In the genomic region with DNA sequence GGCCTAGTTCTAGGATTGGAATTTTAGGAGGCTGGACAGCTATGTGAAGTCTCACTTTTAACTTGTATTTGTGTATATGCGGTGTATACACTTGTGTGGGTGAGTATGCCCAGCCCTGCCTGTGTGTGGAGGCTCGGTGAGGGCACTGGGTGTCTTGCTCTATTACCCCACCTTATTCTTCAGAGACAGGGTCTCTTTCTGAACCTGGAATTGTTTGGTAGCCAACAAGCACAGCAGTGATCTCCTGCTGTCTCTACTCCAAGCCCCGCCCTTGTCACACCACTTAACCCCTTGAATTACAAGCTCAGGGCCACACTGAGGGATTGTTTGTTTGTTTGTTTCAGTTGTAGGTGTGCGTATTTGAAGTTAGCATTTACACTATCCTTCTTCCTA, we compare ENCODE assay signal across 8 mouse cellular contexts. TPM values are rescaled to one million over a fixed set of nuclear protein-coding genes. Genes with fewer than 3 reads are reported as not detected.
DNase-seq lines count a peak whose midpoint lies in the region; ATAC-seq and TF ChIP-seq lines count a peak whose summit lies in the region.

No protein-coding gene starts in this region.

- no peak for ATAC-seq in kidney, embryonic 15.5 days (replicated peaks; ENCODE audit: low FRiP score)
- ATAC-seq in hindbrain, embryonic 15.5 days (ENCODE audit: low FRiP score, low read depth) = peak; percentile 23; the same call in 1 of the 2 replicates
- peak; percentile 27 for ATAC-seq in megakaryocyte-erythroid progenitor cell, adult 5-6 weeks (replicated peaks; ENCODE audit: low FRiP score, low TSS enrichment, poor library complexity, severe bottlenecking)
- ATAC-seq in frontal cortex, adult (ENCODE audit: low TSS enrichment) = no peak

- no peak for DNase-seq in kidney, adult 8-10 months
- DNase-seq in gastrocnemius, adult 18-20 months (ENCODE audit: low spot score) = no peak
- DNase-seq in layer of hippocampus, adult 18-20 months (ENCODE audit: low spot score in 2 of 2) = no peak

- peak overlapping the region; percentile 55 for H3K4me3 ChIP-seq in kidney, embryonic 15.5 days (replicated peaks)
- peak overlapping the region; percentile 85 for H3K4me3 ChIP-seq in bone marrow, adult 2 months (replicated peaks; ENCODE audit: control insufficient read depth, low read depth, low read length)
- peak overlapping the region; percentile 46 for H3K4me3 ChIP-seq in hindbrain, embryonic 15.5 days

- peak overlapping the region; percentile 96 for H3K4me2 ChIP-seq in kidney, embryonic 15.5 days
- H3K4me2 ChIP-seq in hindbrain, embryonic 15.5 days = peak overlapping the region; percentile 96

- WGBS in kidney, embryonic 15.5 days = 58% methylated on average over 4 of the region's 4 CpGs
- WGBS in bone marrow, adult 2 months = 22% methylated on average over 4 of the region's 4 CpGs
- 50% methylated on average over 4 of the region's 4 CpGs for WGBS in hindbrain, embryonic 15.5 days

- H3K27ac ChIP-seq in kidney, embryonic 15.5 days = peak overlapping the region; percentile 73; the same call in 1 of the 2 replicates
- peak overlapping the region; percentile 94 for H3K27ac ChIP-seq in bone marrow, adult 2 months (ENCODE audit: control insufficient read depth, insufficient read depth, low read depth, low read length, poor library complexity)
- no peak overlapping the region for H3K27ac ChIP-seq in hindbrain, embryonic 15.5 days (replicated peaks)

- peaks cover 36% of the 10 kb centered on the region for H3K4me1 ChIP-seq in kidney, embryonic 15.5 days
- H3K4me1 ChIP-seq in bone marrow, adult 2 months (ENCODE audit: control insufficient read depth, insufficient read depth, low read length) = peaks cover 2% of the 10 kb centered on the region
- peaks cover 21% of the 10 kb centered on the region for H3K4me1 ChIP-seq in hindbrain, embryonic 15.5 days (replicated peaks)

- H3K36me3 ChIP-seq in kidney, embryonic 15.5 days = no peaks in the 10 kb centered on the region
- no peaks in the 10 kb centered on the region for H3K36me3 ChIP-seq in hindbrain, embryonic 15.5 days

- TF ChIP-seq CTCF in bone marrow, adult 2 months (IDR thresholded peaks at IDR 0.05; ENCODE audit: control insufficient read depth, insufficient read depth, low read length) = no peak

- no peaks in the 10 kb centered on the region for H3K27me3 ChIP-seq in kidney, embryonic 15.5 days
- no peaks in the 10 kb centered on the region for H3K27me3 ChIP-seq in hindbrain, embryonic 15.5 days

- peak overlapping the region; percentile 72 for H3K9ac ChIP-seq in kidney, embryonic 15.5 days
- H3K9ac ChIP-seq in hindbrain, embryonic 15.5 days = no peak overlapping the region

- TF ChIP-seq POLR2A in bone marrow, adult 2 months (IDR thresholded peaks at IDR 0.05; ENCODE audit: borderline replicate concordance, control insufficient read depth, low read depth, low read length) = no peak

- no peaks in the 10 kb centered on the region for H3K9me3 ChIP-seq in kidney, embryonic 15.5 days (replicated peaks)
- H3K9me3 ChIP-seq in hindbrain, embryonic 15.5 days = no peaks in the 10 kb centered on the region

RNA-seq across cellular contexts. Expression of a gene that starts 0.4 kb away (rescaled TPM):
- 5.4 and 6.1 TPM in 2 replicates for polyA plus RNA-seq in kidney, embryonic 15.5 days (2015; fragmentation: Nextera tagmentation; extraction: Ambion mirVana)
- 4.1 and 6.2 TPM in 2 replicates for polyA plus RNA-seq in bone marrow, adult 2 months (2011; ENCODE audit: insufficient read depth, insufficient read length, low replicate concordance, missing spikeins)
- polyA plus RNA-seq in hindbrain, embryonic 15.5 days (2015; fragmentation: Nextera tagmentation; extraction: Ambion mirVana) = 6.8 and 8.2 TPM in 2 replicates
- 2.0 and 3.6 TPM in 2 replicates for total RNA-seq in megakaryocyte-erythroid progenitor cell, adult 5-6 weeks (2014; fragmentation: Nextera tagmentation)
- total RNA-seq in megakaryocyte-erythroid progenitor cell, adult 5-6 weeks (2017) = 4.8 and 8.6 TPM in 2 replicates
- total RNA-seq in gastrocnemius, adult 18-20 months (2021) = 1 to 10 TPM; 1.9 to 3.0 TPM
- 1 to 10 TPM; 4.1 to 4.4 TPM for total RNA-seq in layer of hippocampus, adult 18-20 months (2021)

RNA-seq across cellular contexts. Expression of a gene that starts 4.8 kb away (rescaled TPM):
- 1.8 and 2.8 TPM in 2 replicates for polyA plus RNA-seq in kidney, embryonic 15.5 days (2015; fragmentation: Nextera tagmentation; extraction: Ambion mirVana)
- 7.0 and 10.7 TPM in 2 replicates for polyA plus RNA-seq in bone marrow, adult 2 months (2011; ENCODE audit: insufficient read depth, insufficient read length, low replicate concordance, missing spikeins)
- 1.6 and 1.7 TPM in 2 replicates for polyA plus RNA-seq in hindbrain, embryonic 15.5 days (2015; fragmentation: Nextera tagmentation; extraction: Ambion mirVana)
- total RNA-seq in megakaryocyte-erythroid progenitor cell, adult 5-6 weeks (2014; fragmentation: Nextera tagmentation) = 8.0 and 9.4 TPM in 2 replicates
- total RNA-seq in megakaryocyte-erythroid progenitor cell, adult 5-6 weeks (2017) = 6.6 and 14.3 TPM in 2 replicates
- total RNA-seq in gastrocnemius, adult 18-20 months (2021) = under 1 TPM; 0.19 to 0.68 TPM
- total RNA-seq in layer of hippocampus, adult 18-20 months (2021) = not detected

RNA-seq across cellular contexts. Expression of a gene that starts 16.7 kb away (rescaled TPM):
- polyA plus RNA-seq in kidney, embryonic 15.5 days (2015; fragmentation: Nextera tagmentation; extraction: Ambion mirVana) = 6.5 and 6.7 TPM in 2 replicates
- polyA plus RNA-seq in bone marrow, adult 2 months (2011; ENCODE audit: insufficient read depth, insufficient read length, low replicate concordance, missing spikeins) = 11.3 and 32.6 TPM in 2 replicates
- polyA plus RNA-seq in hindbrain, embryonic 15.5 days (2015; fragmentation: Nextera tagmentation; extraction: Ambion mirVana) = 28.1 and 28.4 TPM in 2 replicates
- 14.9 and 25.5 TPM in 2 replicates for total RNA-seq in megakaryocyte-erythroid progenitor cell, adult 5-6 weeks (2014; fragmentation: Nextera tagmentation)
- total RNA-seq in megakaryocyte-erythroid progenitor cell, adult 5-6 weeks (2017) = 2.3 and 4.9 TPM in 2 replicates
- 10 to 100 TPM; 13.1 to 14.9 TPM for total RNA-seq in gastrocnemius, adult 18-20 months (2021)
- 10 to 100 TPM; 82.2 to 86.4 TPM for total RNA-seq in layer of hippocampus, adult 18-20 months (2021)

RNA-seq across cellular contexts. Expression of a gene that starts 40.4 kb away (rescaled TPM):
- polyA plus RNA-seq in kidney, embryonic 15.5 days (2015; fragmentation: Nextera tagmentation; extraction: Ambion mirVana) = 220 and 238 TPM in 2 replicates
- 153 and 193 TPM in 2 replicates for polyA plus RNA-seq in bone marrow, adult 2 months (2011; ENCODE audit: insufficient read depth, insufficient read length, low replicate concordance, missing spikeins)
- polyA plus RNA-seq in hindbrain, embryonic 15.5 days (2015; fragmentation: Nextera tagmentation; extraction: Ambion mirVana) = 148 and 150 TPM in 2 replicates
- total RNA-seq in megakaryocyte-erythroid progenitor cell, adult 5-6 weeks (2014; fragmentation: Nextera tagmentation) = 163 and 194 TPM in 2 replicates
- 120 and 151 TPM in 2 replicates for total RNA-seq in megakaryocyte-erythroid progenitor cell, adult 5-6 weeks (2017)
- 100 to 1,000 TPM; 212 to 229 TPM for total RNA-seq in gastrocnemius, adult 18-20 months (2021)
- total RNA-seq in layer of hippocampus, adult 18-20 months (2021) = 10 to 100 TPM; 63.2 to 72.2 TPM

RNA-seq across cellular contexts. Expression of a gene that starts 40.5 kb away (rescaled TPM):
- 141 and 151 TPM in 2 replicates for polyA plus RNA-seq in kidney, embryonic 15.5 days (2015; fragmentation: Nextera tagmentation; extraction: Ambion mirVana)
- 314 and 361 TPM in 2 replicates for polyA plus RNA-seq in bone marrow, adult 2 months (2011; ENCODE audit: insufficient read depth, insufficient read length, low replicate concordance, missing spikeins)
- polyA plus RNA-seq in hindbrain, embryonic 15.5 days (2015; fragmentation: Nextera tagmentation; extraction: Ambion mirVana) = 51.3 and 57.1 TPM in 2 replicates
- 285 and 384 TPM in 2 replicates for total RNA-seq in megakaryocyte-erythroid progenitor cell, adult 5-6 weeks (2014; fragmentation: Nextera tagmentation)
- total RNA-seq in megakaryocyte-erythroid progenitor cell, adult 5-6 weeks (2017) = 186 and 262 TPM in 2 replicates
- total RNA-seq in gastrocnemius, adult 18-20 months (2021) = 1 to 10 TPM; 6.5 to 8.2 TPM
- 10 to 100 TPM; 20.4 to 25.8 TPM for total RNA-seq in layer of hippocampus, adult 18-20 months (2021)

Comparison
In these comparisons a context has a peak if more than half of its experiments do, and no peak if none do; other contexts are left out.
1. ATAC-seq: peak in hindbrain, embryonic 15.5 days (single experiment) and megakaryocyte-erythroid progenitor cell, adult 5-6 weeks (single experiment); none in kidney, embryonic 15.5 days (single experiment) and frontal cortex, adult (single experiment).
2. RNA of a gene that starts 4.8 kb away (total RNA-seq): 6.6 to 14.3 TPM in megakaryocyte-erythroid progenitor cell, adult 5-6 weeks; 0.19 to 0.68 TPM in gastrocnemius, adult 18-20 months and not detected in layer of hippocampus, adult 18-20 months; every median in the first group is over 4 times any median in the second.
3. Peak in every context shown above with its lines, with median percentiles within 50 percentile points of each other: H3K4me3 ChIP-seq.